Mouse (Mus musculus) gastrocnemius, adult 2 months (tissue): ENCODE measurements at regions not wholly inside any gene's neighbourhood (a gene's known extent, or its start where the extent isn't known, plus 50 kb on each side); places are given as distances from the start of the nearest gene placed in this dataset.

Experiments
- DNase-seq: peaks from one replicate; pipeline ENCODE4 v3.0.0; 2022
- H3K27ac ChIP-seq: fragments of 200-600 bp; 2 replicates; pipeline ENCODE4 v1.8.1; 2022; ENCODE audit warnings: mild to moderate bottlenecking
- H3K4me3 ChIP-seq: fragments of 200-600 bp; 2 replicates; pipeline ENCODE4 v1.8.1; 2022; ENCODE audit warnings: mild to moderate bottlenecking, moderate library complexity
- CTCF ChIP-seq: fragments of 200-600 bp; IDR thresholded peaks from 2 replicates; pipeline ENCODE4 v1.8.1; 2022; ENCODE audit warnings: antibody characterized with exemption, mild to moderate bottlenecking, moderate library complexity
- intact Hi-C: fragments of 180-260 bp; cut with DNase I; formaldehyde crosslinking; loops from one replicate; pipeline ENCODE4 v1.15.1; 2025

DNA sequence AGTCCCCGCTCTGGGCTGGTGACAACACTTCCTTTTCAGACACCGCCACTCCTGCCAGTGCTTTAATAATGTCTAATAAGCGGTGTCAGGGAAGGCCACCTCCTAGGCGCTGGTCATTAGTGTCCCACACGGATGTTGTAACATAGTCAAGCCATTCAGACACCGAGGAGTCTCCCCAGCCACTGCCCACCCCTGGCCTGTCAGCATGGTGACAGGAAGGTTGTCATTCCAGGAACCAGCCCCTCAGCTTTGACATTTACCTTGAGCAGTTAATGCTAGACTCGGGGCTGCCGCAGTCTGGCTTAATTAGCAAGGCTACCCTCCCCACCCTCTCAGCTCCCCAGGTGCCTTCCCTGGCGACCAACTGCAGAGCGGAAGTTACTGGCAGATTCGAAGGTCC lies 58.0 kb upstream of the Mphosph6 start:
- DNase-seq, result no peak
- no peak for TF ChIP-seq CTCF
- H3K27ac ChIP-seq, result no peak overlapping the region
- no peak overlapping the region for H3K4me3 ChIP-seq
- intact Hi-C loops, result loop anchor here (10.0 kb wide), 1 partner anchor 215 kb away; no protein-coding TSS in a partner anchor

DNA sequence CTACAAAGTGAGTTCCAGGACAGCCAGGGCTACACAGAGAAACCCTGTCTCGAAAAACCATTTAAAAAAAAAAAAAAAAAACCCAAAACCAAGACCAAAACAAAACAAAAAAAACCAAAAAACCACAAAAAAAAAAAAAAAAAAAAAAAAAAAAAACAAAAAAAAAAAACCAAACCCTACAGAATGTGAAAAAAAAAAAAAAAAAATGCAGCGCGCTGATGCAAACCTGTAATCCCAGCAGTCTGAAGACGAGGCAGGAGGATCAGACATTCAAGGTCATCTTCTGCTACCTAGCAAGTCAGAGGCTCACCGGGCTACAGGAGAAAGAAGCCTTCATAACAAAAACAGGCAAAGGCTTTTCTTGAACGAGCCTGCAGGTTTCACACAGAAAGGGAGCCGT lies 57.4 kb upstream of the Mphosph6 start:
- H3K4me3 ChIP-seq, result no peak overlapping the region
- intact Hi-C loops, result no loop called here
- no peak overlapping the region for H3K27ac ChIP-seq
- no peak for DNase-seq
- TF ChIP-seq CTCF, result no peak

DNA sequence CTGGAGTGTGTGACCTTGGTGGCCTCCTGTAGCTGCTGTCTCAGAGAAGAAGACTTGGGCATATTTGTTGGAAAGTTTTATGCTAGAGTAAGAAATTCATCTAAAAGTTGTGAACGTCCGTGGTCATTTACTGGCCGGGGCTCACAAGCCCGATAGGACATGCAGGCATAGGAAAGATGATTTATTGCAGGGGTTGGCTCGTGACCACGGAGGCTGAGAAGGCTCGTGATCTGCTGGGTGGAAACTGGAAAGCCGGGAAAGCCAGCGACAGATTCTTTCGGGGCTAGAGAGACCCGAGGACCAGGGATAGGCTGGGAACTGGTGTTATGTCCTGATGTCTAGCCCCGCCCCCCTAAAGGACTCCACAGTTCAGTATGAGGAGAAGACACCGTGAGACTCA lies 54.4 kb upstream of the Mphosph6 start:
- intact Hi-C loops, result no loop called here
- H3K4me3 ChIP-seq, result no peak overlapping the region
- H3K27ac ChIP-seq, result no peak overlapping the region
- no peak for DNase-seq
- TF ChIP-seq CTCF, result no peak

DNA sequence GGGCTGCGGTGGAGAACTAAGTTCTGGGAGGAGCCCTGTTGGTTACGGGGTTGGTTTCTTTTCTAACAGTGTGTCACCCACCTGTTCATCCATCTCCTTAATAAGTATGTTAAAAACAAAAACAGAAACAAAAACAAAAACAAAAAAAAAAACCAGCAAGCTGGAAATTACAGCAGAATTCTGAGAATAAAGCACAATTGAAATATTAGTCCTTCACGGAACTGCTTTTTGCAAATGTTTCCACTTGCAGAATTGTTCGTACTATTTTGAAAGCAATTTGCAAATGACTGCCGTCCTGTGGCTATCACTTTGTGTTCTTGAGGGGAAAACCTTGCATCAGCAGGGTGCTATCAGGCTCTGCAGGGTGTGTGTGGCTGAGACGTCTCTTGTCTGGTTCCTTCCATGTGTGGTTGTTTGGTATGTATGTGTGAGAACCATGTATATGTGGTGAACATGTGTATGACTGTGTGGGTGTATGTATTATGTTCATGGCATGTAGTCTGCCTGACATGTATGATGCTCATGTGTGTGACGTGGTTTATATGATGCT lies 53.3 kb upstream of the Mphosph6 start:
- no peak for TF ChIP-seq CTCF
- no peak overlapping the region for H3K4me3 ChIP-seq
- DNase-seq, result no peak
- H3K27ac ChIP-seq, result no peak overlapping the region
- intact Hi-C loops, result no loop called here

DNA sequence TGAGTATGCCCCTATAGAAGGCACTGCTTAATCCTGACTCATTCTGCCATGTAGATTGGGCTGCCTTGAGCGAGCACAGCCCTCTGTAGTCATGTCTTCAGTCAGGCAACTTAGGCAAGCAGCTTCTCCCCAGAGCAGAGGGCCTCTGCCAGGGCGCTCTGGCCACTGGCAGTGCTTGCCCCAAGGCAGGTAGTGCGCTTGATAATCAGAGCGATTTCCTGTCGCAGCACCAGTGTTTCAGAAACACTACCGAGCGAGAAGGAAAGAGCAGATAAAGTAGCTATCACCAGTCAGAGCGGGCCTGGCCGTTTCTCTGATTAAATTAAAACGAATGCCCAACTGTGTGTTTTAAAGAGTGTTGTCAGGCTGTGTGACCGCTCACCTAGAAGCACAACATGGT lies 52.6 kb upstream of the Mphosph6 start:
- intact Hi-C loops, result no loop called here
- DNase-seq, result no peak

DNA sequence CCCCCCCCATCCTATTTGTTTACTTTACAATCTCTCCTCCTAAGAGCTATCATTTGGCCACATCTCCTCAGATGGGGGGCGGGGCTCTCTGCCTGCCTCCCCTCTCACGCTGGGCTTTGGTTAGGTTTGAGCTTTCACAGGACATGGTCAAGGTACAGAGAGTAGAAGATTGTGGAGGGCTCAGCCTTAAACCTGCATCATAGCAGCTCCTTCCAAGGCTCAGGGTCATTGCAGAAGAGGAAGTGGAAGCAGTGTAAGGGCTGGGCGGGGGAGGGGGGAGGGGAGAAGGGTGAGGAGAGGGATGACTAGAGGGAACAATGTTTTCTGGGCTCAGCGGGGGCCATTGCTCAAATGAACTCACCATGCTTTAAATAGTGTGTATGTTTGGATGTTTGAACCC lies 51.7 kb upstream of the Mphosph6 start:
- DNase-seq, result no peak
- Histone ChIP-seq H3K27ac (no peak overlapping the region), H3K4me3 (no peak overlapping the region)
- TF ChIP-seq CTCF, result no peak
- intact Hi-C loops, result no loop called here

More for the DNA sequence above, 52.6 kb upstream of the Mphosph6 start:
- TF ChIP-seq CTCF, result no peak
- Histone ChIP-seq H3K27ac (no peak overlapping the region), H3K4me3 (no peak overlapping the region)

DNA sequence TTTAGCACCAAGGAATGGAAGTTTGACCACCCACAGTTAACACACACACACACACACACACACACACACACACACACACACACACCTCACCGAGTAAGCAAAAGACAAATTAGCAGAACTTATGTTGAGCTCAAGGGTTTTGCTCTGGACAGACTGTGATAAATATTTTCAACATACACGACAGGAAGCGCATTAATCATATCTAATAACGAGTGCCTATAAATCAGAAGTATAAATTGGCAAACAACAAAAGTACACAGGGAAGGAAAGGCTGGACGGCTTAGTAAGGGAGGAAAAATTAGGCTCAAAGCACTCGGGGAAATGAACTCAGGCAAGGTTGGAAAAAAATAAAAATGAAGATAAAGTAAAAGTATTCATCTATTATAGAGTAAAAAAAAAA lies 50.8 kb upstream of the Mphosph6 start:
- H3K27ac ChIP-seq, result no peak overlapping the region
- H3K4me3 ChIP-seq, result no peak overlapping the region
- intact Hi-C loops, result no loop called here
- no peak for DNase-seq
- no peak for TF ChIP-seq CTCF
